Mouse (Mus musculus) T-cell, adult 2 months (primary cell): Measurements from ENCODE around the gene Dph2.

ENCODE experiments used
- DNase-seq: peaks from one replicate; pipeline ENCODE4 v3.0.0; 2022; ENCODE audit warnings: low spot score

Dph2 gene

DNA sequence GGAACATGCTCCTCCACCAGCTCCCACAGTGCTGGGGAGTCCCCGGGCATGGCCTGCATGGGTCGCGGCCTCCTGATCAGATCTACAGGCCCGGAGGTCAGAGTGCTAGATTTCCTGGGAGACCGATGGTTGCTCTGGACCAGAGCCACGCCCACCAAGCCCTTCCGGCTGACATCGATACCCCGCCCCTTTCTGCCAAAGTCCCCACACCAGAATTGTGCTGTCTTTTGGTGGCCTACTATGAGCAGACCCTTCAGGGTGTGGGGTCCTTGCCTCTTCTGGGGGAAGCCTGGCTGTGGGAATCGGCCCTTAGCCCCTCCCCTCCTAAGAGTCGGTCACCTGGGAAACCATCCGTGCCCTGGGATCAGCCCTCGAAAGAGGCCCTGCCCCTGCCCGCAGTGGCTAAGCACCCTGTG is 19.4 kb downstream of the Dph2 start, which contains the start of gene Ccdc24:
Gene Ccdc24 (minus strand): TSS at position 87 of the 416 bp plus-strand sequence.
- no peak for DNase-seq

- DNase-seq: no peak
Measured at GRCm38 (mm10) chr4:117871787-117872186, 20.0 kb downstream of the Dph2 start.

- no peak for DNase-seq
Measured at GRCm38 (mm10) chr4:117870437-117870836, 21.4 kb downstream of the Dph2 start.

- no peak for DNase-seq
Measured at GRCm38 (mm10) chr4:117869317-117869716, 22.5 kb downstream of the Dph2 start.

- DNase-seq: peak; percentile 38
Measured at GRCm38 (mm10) chr4:117867823-117868222, 24.0 kb downstream of the Dph2 start.

DNA sequence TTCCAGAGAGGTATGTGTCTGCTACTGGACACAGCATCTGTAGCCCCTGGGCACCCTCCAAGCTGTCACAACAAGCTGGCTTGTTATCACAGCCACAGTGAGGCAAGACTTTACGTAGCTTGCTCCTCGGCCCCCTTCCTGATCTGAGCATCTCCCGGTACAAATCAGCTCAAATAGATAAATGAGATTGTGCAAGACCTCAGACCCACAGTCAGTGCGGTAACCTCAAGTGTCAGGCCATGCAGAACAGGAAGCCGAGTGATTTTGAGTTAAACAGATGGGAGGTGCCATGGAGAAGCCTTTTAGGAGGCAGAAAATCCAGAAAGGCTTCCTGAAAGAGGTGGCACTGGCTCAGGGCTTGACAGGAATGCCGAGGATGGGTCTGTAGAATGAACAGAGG is 24.8 kb downstream of the Dph2 start:
- DNase-seq: no peak

- DNase-seq: no peak
Measured at GRCm38 (mm10) chr4:117866083-117866482, 25.7 kb downstream of the Dph2 start.

- DNase-seq: no peak
Measured at GRCm38 (mm10) chr4:117862823-117863222, 29.0 kb downstream of the Dph2 start.

- no peak for DNase-seq
Measured at GRCm38 (mm10) chr4:117860570-117860969, 31.3 kb downstream of the Dph2 start.

DNA sequence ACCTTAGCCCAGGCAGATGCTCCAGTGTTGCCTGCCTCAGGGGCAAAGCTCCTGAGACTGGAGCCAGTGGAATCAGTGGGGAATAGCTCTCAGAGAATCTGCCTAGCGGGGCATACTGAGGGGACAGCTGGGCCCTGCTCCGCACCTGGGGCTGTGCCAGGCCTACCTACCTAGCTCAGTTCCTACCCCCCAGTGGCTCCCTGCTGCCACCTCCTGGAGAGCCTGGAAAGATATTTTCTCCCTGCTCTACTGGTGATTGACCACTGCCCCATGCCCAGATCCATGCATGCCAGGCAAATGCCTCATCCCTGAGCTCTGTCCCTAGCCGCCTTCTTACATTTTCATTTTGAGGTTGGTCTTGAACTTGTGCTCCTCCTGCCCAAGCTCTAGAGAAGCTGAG is 33.0 kb downstream of the Dph2 start:
- DNase-seq: peak; percentile 20

- DNase-seq: no peak
Measured at GRCm38 (mm10) chr4:117855146-117855545, 36.7 kb downstream of the Dph2 start.

DNA sequence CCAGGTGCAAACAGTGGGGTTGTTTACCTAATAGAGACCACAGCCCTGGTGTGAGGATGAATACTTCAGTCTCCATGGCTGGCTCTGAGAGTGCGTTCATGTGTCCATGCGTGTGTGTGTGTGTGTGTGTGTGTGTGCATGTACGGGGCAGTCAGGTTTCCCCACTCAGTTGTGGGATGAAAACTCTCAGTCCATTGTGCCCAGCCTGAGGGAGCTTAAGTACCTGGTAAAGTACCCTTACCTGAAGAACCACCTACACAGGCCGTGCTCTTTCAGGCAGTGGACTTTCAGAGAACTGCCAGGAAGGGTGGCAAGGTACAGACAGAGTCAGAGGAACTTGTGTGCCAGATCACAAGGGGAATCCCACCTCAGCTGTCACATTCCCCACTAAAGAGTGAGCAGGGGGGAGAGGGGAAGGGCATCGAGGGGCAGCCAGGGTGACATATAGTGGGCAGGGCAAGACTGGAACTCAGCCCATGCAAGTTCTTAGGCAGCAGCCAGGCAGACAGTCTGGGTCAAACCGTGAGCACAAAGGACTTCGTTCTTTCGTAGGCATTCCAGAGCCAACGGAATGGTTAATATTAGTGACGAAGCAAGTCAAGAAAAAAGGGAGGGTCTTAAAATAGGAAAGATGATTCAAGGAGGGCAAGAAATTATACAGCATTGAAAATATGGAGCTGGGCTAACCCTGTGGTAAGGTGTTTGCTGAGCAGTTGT is 39.5 kb downstream of the Dph2 start:
- no peak for DNase-seq

DNA sequence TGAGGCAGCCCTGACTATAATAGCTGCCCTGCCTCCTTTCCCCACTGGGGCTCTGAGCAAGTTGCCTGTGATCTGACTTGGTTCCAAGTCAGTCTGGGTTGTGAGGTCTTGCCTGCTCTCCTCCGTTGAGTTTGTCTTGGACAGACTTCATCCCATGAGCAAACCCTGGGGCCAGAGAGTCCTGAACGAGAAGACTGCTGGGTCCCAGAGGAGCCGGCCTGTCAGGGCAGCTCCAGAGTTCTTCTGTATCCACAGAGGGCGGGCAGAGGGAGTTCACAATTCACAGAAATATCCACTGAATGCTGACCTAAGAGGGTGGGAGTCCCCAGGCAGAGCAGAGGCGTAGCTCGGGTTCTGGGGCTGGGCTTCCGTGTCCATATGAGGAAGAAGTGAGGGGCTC is 41.0 kb downstream of the Dph2 start:
- DNase-seq: no peak

GRCm38 (mm10) chr4:117850176-117850575 is 41.7 kb downstream of the Dph2 start:
- no peak for DNase-seq

DNA sequence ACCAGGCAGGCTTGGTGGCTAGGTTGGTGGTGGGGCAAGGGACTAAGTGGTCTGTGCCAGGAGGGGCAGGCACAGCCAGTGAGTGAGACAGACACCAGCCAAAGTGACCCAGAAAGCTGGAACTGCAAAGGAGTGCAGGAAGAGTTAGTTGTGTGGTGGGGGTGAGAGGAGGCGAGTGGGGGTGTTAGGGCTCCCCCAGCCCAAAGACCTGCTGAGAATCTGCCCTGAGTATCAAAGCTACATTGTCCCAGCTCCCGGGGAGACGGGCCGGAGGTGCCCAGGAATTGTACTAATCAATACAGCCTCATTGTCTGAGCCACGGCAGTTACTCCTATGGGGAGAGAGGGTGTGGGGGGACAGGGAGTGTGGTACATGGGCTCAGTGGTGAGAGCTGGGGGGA is 42.3 kb downstream of the Dph2 start:
- DNase-seq: no peak

- DNase-seq: no peak
Measured at GRCm38 (mm10) chr4:117849063-117849462, 42.8 kb downstream of the Dph2 start.

DNA sequence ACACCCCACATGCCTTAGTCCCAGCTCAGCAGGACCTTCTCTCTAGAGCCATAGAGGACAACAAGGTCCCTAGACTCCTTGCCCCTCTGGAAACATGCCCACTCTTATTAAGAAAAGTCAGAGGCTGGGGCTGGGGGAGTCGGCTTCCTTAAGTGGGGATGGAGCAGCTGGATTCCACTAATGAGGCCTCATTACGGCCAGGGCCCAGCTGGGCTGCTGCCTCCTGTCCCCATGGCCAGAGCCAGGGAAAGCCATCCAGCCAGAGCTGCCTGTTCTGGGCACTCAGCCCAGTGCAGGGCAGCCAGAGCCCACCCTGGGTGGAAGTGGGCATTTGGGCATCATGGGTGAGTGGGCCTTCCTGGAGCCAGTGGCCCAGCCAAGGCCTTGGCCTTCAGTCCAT is 44.8 kb downstream of the Dph2 start:
- DNase-seq: no peak

- DNase-seq: no peak
Measured at GRCm38 (mm10) chr4:117846261-117846660, 45.6 kb downstream of the Dph2 start.

DNA sequence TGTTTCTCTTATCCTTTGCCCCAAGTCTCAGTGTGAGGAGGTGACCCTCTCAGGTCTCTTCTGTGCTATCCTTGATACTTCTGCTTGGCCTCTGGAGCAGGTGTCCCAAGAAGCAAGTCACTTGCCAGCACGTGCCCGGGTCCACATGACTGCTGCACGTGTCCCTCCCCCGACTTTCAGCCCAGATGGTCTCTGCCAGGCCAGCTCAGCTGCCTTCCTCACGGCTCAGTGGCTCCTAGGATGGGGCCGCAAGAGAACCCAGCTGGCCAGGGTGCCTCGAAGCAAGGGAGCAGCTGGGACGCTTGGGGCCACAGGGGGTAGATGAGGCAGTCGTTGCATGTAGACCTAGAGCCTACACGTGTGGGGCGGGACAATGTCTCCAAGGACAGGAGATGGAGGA is 46.5 kb downstream of the Dph2 start:
- DNase-seq: no peak

GRCm38 (mm10) chr4:117844467-117844866 is 47.4 kb downstream of the Dph2 start:
- DNase-seq: no peak

DNA sequence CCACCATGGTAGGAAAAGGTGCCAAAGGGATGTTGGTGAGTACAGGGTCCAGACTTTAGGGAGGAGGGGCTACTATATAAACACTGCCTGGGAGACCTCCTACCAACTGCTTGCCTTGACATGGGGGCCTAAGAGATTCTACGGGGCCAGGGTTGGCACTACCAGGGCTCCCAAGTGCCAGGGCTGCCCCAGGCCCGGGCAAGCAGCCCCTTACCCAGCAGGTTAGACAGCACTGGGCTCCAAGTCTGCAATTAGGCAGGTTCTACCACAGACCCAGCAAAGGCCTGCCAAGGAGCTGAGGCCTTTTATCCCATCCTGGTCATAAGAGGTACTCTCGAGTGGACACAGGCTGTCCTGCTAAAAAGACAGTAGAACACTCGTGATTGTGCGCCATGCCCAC is 48.7 kb downstream of the Dph2 start:
- no peak for DNase-seq

- DNase-seq: no peak
Measured at GRCm38 (mm10) chr4:117841566-117841965, 50.3 kb downstream of the Dph2 start.

- no peak for DNase-seq
Measured at GRCm38 (mm10) chr4:117840821-117841220, 51.0 kb downstream of the Dph2 start.

GRCm38 (mm10) chr4:117839366-117839765 is 52.5 kb downstream of the Dph2 start:
- no peak for DNase-seq
